Mouse (Mus musculus) C2C12 (cell line): Measurements from ENCODE around the gene Olfr65.

Source experiments
- CTCF ChIP-seq: IDR thresholded peaks from one replicate; pipeline ENCODE4 v1.5.1; 2011; ENCODE audit not compliant: control insufficient read depth, insufficient read depth, insufficient read length
- FOSL1 ChIP-seq: IDR thresholded peaks from one replicate; pipeline ENCODE4 v1.8.0; 2011; ENCODE audit warnings: mild to moderate bottlenecking, low read length; ENCODE audit not compliant: poor library complexity, insufficient read depth, severe bottlenecking
- MAX ChIP-seq: IDR thresholded peaks from one replicate; pipeline ENCODE4 v1.6.1; 2011; ENCODE audit warnings: mild to moderate bottlenecking, control low read depth
- MYOD1 ChIP-seq: IDR thresholded peaks from one replicate; pipeline ENCODE4 v1.6.1; 2011; ENCODE audit warnings: low read depth; ENCODE audit not compliant: control insufficient read depth, insufficient read length
- USF1 ChIP-seq: IDR thresholded peaks from one replicate; pipeline ENCODE4 v1.6.1; 2011; ENCODE audit warnings: low read depth, mild to moderate bottlenecking, control low read depth, moderate library complexity

DNA sequence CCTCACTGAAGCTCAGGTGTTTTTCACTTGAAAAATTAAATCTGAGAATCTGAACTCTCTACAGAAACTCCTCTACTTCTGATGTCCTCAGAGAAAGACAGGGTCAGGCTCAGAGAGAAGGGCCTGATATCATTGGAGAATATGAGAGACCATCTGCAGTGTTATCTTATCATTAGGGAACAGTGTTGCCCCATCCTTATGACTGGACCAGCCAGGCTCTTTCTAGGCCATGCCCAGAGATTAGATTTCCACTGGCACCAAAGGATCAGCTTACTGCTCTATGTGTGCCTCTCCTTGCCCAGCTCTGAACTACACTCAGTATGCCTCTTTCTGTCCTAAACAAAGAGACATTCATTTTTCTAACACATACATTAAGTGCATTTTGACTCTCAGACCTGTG is 12.1 kb downstream of the Olfr65 start:
- TF ChIP-seq CTCF (no peak), USF1 (no peak), MAX (no peak), FOSL1 (no peak), MYOD1 (no peak)
